Mouse (Mus musculus): ENCODE data around the gene Carm1.
"Not testable (repeated sequence)": the region's sequence is repeated elsewhere in the genome, so short reads cannot be mapped to it uniquely, and the experiment has no call there.

Carm1 gene

GRCm38 (mm10) chr9:21546789-21547074, at the start of gene Carm1:
Gene Carm1 (plus strand): TSS chr9:21546894.
- no peak for DNase-seq

- DNase-seq = no peak
These were observed 49.6 kb upstream of the Carm1 start for GRCm38 (mm10) chr9:21497050-21497542.

- DNase-seq = no peak
These were observed 49.0 kb upstream of the Carm1 start for GRCm38 (mm10) chr9:21497664-21498063.

GRCm38 (mm10) chr9:21498284-21498902, 48.3 kb upstream of the Carm1 start:
- DNase-seq = no peak

DNA sequence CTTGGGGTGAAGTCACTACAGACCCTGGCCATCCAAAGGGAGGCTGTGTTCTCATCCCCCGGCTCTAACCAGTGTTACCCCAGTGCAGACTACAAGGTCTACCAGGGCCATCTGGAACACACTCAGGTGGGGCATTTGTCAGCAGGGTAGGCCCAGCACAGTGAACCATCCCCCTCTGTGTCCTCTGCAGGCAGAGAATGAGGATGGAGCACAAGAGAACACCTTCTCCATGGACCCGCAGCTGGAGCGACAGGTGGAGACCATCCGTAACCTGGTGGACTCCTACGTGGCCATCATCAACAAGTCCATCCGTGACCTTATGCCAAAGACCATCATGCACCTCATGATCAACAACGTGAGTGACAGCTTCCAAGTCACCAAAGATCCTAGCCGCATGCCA, 43.3 kb upstream of the Carm1 start:
- DNase-seq = no peak

- DNase-seq = no peak
These were observed 40.9 kb upstream of the Carm1 start for GRCm38 (mm10) chr9:21505767-21506166.

- DNase-seq = peak; percentile 18
These were observed 38.8 kb upstream of the Carm1 start for GRCm38 (mm10) chr9:21507753-21508430.

DNA sequence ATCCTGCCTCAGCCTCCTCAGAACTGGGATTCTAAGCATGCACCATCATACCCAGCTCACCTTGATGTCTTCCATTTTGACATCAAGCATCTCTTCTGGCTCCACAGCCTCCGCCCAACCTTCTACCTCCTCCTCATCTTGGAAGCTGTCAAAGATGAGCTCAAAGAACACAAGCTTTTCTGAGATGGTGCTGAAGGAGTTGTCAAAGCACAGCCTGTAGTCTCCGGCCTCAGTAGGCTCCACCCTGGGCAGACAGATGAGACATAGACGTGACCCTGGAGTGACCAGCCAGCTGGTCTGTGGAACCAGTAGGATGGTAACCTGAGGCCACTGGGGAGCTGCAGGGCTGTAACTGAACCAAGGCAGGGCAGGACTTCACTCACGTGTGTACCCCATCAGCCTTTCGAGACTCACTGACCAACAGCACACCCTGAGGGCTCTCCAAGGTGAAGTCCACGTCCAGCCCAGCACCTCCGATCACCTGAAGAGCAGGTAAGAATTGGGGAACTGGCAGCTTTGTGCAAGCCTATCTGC, 37.8 kb upstream of the Carm1 start:
- DNase-seq = no peak

GRCm38 (mm10) chr9:21509772-21510688, 36.7 kb upstream of the Carm1 start, which contains the start of gene Tmed1:
Gene Tmed1 (minus strand): TSS chr9:21510252.
- peak; percentile 91 for DNase-seq

GRCm38 (mm10) chr9:21510689-21511015, 36.0 kb upstream of the Carm1 start:
- no peak for DNase-seq

GRCm38 (mm10) chr9:21511052-21511451, 35.6 kb upstream of the Carm1 start:
- DNase-seq = no peak

DNA sequence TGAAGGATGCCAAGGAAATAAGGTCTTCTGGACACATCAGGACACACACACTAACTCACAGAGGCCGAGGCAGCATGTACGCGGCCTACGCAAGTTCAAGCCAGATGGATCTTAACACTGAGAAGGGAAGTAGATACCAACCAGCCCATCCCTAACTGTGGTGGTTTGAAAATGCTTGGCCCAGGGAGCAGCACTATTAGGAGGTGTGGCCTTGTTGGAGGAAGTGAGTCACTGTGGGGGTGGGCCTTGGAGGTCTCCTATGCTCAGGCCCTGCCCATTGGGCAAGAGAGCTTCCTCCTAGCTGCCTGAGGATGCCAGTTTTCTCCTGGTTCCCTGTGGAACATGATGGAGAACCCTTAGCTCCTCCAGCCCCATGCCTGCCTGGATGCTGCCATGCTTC, 33.2 kb upstream of the Carm1 start:
- DNase-seq = no peak

DNA sequence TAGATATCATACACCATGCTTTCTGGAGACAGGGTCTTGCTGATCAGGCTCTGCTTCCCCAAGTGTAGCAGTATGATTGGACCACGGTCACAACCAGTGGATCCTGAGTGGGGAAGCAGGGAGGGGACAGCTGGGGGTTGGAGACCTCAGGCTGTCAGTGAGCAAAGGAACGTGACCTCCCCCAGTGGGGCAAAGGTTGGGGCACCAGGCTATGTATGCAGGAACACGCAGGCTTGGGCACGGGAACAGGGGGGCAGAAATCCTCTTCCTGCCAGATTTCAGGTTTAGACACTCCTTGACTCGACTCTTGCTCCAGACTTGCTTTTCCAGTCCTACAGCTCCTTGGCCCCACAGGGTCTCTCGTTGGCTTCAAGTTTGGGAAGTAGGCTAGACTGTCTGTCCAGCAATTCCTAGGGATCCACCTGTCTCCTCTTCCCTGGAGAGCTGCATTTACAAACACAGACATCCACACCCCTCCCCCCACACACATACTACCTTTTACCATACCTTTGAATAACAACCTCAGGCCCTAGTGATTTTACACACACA, 28.7 kb upstream of the Carm1 start:
- DNase-seq = no peak

GRCm38 (mm10) chr9:21518690-21519089, 28.0 kb upstream of the Carm1 start:
- not testable (repeated sequence) for DNase-seq

DNA sequence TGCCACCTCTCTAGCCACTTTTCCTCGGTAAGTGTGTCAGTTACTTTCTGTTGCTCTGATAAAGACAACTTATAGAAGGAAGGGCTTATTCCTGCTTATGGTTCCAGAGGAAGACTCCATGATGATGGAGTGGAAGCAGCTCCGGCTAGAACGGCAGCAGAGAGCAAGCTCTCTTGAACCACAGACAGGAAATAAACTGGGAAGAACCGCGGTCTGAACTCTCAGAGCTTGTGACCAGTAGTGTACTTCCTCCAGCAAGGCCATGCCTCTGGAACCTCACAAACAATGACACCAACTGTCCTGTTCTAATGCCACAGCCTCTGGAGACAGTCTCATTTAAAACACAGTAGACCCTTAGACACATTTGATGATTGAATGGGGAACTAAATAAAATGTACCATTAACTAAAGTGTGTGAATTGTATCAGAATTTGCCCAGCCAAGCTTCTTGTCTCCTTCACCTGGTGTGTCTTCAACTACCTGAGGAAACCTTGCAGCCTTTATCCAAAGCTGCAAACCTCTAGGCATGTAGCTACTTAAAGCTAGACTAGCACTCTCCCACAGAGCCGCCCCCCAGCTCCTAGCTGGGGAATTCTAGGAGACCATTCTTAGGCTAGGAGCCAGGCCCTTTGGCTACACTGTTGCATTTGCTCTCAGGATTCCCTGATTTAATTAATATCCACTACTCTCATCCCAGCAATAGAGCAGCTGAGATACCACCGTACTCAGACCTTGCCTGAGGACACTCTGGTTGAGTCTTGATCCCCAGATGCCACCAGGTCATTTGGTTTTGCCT, 21.4 kb upstream of the Carm1 start:
- DNase-seq = peak; percentile 15

- DNase-seq = peak; percentile 65
These were observed 20.6 kb upstream of the Carm1 start, which contains the start of gene AB124611 for GRCm38 (mm10) chr9:21525937-21526633. Gene AB124611 (plus strand): TSS chr9:21526176.

- DNase-seq = no peak
These were observed 20.1 kb upstream of the Carm1 start for GRCm38 (mm10) chr9:21526634-21526944.

DNA sequence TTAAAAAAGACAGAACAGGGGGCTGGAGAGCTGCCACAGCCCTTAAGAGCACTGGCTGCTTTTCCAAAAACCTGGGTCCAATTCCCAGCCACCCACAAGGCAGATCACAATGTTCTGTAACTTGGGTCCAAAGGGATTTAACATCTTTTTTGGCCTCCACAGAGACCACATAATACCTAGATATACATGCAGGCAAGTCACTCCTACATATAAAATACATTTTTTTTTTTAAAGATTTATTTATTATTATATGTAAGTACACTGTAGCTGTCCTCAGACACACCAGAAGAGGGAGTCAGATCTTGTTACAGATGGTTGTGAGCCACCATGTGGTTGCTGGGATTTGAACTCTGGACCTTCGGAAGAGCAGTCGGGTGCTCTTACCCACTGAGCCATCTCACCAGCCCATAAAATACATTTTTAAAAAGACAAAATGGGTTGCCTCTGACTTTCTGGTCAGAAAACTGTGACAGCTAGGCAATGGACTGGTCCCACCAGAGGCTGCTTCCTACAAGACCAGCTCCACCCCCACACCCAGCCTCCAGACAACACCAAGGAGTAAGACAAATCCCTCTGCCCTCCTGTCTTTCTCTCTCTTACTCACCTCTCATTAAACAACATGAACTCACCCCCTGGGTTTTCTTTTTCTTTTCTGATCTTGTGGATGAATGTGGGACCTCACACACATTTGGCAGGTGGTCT, 19.4 kb upstream of the Carm1 start:
- no peak for DNase-seq

DNA sequence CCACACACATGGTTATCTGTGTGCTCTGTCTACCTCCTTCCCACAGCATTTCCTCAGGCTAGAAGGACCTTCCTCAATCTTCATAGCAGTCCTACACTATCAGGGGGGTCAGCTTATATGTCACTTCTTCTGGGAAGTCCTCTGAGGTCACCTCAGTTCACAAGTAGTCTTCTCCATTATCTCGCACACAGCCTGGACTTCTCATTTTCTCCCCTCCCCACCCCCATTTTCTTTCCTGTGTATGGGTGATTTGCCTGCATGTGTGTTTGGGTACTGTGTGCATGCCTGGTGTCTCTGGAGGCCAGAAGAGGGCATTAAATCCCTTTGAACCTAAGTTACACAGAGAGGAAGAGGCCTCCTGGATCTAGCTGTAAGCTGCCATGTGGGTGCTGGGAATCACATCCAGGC, 18.8 kb upstream of the Carm1 start:
- no peak for DNase-seq

DNA sequence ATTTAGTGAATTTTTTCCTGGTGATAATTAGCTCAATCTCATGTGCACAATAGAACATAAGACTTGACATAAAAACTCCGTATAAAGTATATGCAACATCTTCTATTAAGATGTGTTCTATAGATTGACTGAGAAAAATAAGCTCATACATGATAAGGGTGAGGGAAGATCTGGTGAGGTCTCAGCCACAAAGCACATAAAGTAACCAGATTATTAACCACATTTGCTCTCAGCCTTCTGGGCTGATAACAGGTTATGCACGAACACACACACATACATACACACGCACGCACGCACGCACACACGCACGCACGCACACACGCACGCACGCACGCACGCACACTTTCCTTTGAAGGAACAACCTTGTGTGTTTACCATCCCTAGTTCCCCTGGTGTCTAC, 10.2 kb upstream of the Carm1 start:
- no peak for DNase-seq

DNA sequence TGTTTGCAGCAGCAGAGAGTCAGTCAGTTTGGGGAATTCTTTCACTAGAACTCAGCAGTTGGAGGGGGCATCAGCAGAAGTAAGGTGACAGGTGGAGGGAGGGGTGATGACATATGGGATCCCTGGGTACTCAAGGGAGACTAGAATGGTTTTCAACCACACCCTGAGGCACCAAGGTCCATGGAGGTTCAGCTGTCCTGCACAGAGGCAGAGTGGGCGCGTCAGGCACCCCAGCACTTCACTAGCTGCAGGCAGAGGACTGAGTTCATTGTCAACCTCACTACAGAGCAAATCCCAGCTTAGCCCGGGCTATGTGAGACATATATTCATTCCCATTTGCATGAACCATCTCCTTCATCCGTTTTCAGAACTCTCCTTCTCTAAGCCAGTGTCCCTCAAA, 9.7 kb upstream of the Carm1 start:
- DNase-seq = no peak
